Mouse (Mus musculus) small intestine, adult 10 weeks (tissue): Measurements from ENCODE around the gene Myo1c. TPM values are rescaled to one million over a fixed set of nuclear protein-coding genes. Genes with fewer than 3 reads are reported as not detected.

Experiments
- polyA plus RNA-seq: library from polyadenylated mRNA; stranded (reverse); fragments of 350-450 nt; fragmentation: Illumina TruSeq; extraction: RNeasy Lipid Tissue Mini Kit (QIAGEN cat#74804); gene quantifications from one replicate; pipeline ENCODE4 v1.2.3, GENCODE M21; 2014; ENCODE audit warnings: low replicate concordance

Gene Myo1c
- polyA plus RNA-seq, result 1.6 TPM

GRCm38 (mm10) chr11:75650311-75650710 is at the start of gene Myo1c:
Gene Myo1c (plus strand): TSS chr11:75650504.

DNA sequence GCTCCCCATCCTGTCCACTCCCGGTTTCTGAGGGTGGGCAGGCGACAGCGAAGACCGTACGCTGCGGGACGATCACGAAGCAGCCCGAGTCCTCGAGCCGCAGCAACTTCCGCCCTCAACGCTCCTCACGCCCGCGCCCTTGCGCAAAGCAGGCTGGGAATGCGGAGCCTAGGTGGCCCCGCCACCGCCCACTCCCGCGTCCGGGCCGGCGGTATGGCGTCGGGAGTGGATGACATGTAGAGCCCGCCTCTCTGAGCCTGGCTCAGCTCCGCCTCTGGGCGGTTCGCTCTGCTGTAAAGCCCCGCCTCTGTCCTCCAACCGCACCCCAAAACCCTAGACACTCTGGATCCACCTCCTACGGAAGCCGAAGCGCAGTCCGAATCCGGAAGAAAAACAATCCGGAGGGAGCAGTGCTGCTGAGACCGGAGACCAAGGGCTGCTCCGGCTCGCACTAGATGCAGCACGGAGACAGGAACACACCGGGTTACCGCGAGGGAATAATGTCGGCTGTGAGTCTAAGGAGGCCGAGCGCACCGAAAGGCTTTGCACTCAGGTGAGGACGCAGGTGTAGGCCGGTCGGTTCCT is 19.6 kb upstream of the Myo1c start, which contains the start of gene Inpp5k:
Gene Inpp5k (plus strand): TSS at position 344 of the 585 bp plus-strand sequence.

GRCm38 (mm10) chr11:75678747-75679438 is 28.6 kb downstream of the Myo1c start, which contains the start of gene Crk:
Gene Crk (plus strand): TSS chr11:75679259.

Other genes starting within 250 kb of the Myo1c start
- not detected for gene Serpinf1, start 227.8 kb upstream of the Myo1c start, polyA plus RNA-seq
- gene Serpinf2, start 210.9 kb upstream of the Myo1c start, polyA plus RNA-seq, result 0.19 TPM
- gene Wdr81, start 195.8 kb upstream of the Myo1c start, polyA plus RNA-seq, result not detected
- gene Tlcd2, start 188.8 kb upstream of the Myo1c start, polyA plus RNA-seq, result 59.0 TPM
- gene Prpf8, start 163.7 kb upstream of the Myo1c start, polyA plus RNA-seq, result 15.9 TPM
- gene Rilp, start 140.4 kb upstream of the Myo1c start, polyA plus RNA-seq, result 0.45 TPM
- 0.19 TPM for gene Scarf1, start 137.0 kb upstream of the Myo1c start, polyA plus RNA-seq
- 29.8 TPM for gene Slc43a2, start 118.8 kb upstream of the Myo1c start, polyA plus RNA-seq
- gene Pitpna, start 62.4 kb upstream of the Myo1c start, polyA plus RNA-seq, result 478 TPM
- gene Inpp5k, start 19.5 kb upstream of the Myo1c start, polyA plus RNA-seq, result 26.0 TPM
- 197 TPM for gene Crk, start 28.8 kb downstream of the Myo1c start, polyA plus RNA-seq
- 1,146 TPM for gene Ywhae, start 82.4 kb downstream of the Myo1c start, polyA plus RNA-seq
- gene Doc2b, start 145.5 kb downstream of the Myo1c start, polyA plus RNA-seq, result 0.22 TPM